Mouse (Mus musculus) spleen, postnatal 4 days (tissue): ENCODE results near the gene Map1s.

Source experiments
- DNase-seq, 2 experiments: peaks; one replicate each; pipeline ENCODE4 v3.0.0; 2022; ENCODE audit warnings: low spot score in 2 of 2

Map1s gene

GRCm38 (mm10) chr8:70905831-70906736, at the start of gene Map1s:
Map1s (plus strand) TSS chr8:70905932.
- DNase-seq = peak; percentile 79 to 91

GRCm38 (mm10) chr8:70856028-70856427, 49.7 kb upstream of the Map1s start:
- DNase-seq = no peak

GRCm38 (mm10) chr8:70856541-70857197, 49.1 kb upstream of the Map1s start:
- DNase-seq = peak; percentile 68 to 82

- no peak for DNase-seq
Observed at GRCm38 (mm10) chr8:70857516-70857915, 48.2 kb upstream of the Map1s start.

GRCm38 (mm10) chr8:70862824-70863641, 42.7 kb upstream of the Map1s start, which contains the start of gene Kcnn1:
Kcnn1 (minus strand) TSS chr8:70863258.
- peak in 1 of 2 experiments; percentile 68 for DNase-seq

- peak in 1 of 2 experiments; percentile 68 for DNase-seq
Observed at GRCm38 (mm10) chr8:70863956-70864711, 41.6 kb upstream of the Map1s start.

GRCm38 (mm10) chr8:70864712-70865221, 41.0 kb upstream of the Map1s start:
- DNase-seq = peak in 1 of 2 experiments; percentile 70

- peak; percentile 97 to 98 for DNase-seq
Observed at GRCm38 (mm10) chr8:70865350-70866000, 40.3 kb upstream of the Map1s start.

GRCm38 (mm10) chr8:70866001-70866520, 39.7 kb upstream of the Map1s start:
- DNase-seq = no peak

GRCm38 (mm10) chr8:70866566-70866965, 39.2 kb upstream of the Map1s start:
- no peak for DNase-seq

GRCm38 (mm10) chr8:70868559-70869198, 37.1 kb upstream of the Map1s start:
- peak; percentile 75 to 85 for DNase-seq

GRCm38 (mm10) chr8:70869199-70869571, 36.5 kb upstream of the Map1s start:
- DNase-seq = no peak

GRCm38 (mm10) chr8:70869601-70870041, 36.1 kb upstream of the Map1s start:
- peak; percentile 79 to 89 for DNase-seq

- DNase-seq = no peak
Observed at GRCm38 (mm10) chr8:70871195-70871807, 34.4 kb upstream of the Map1s start.

GRCm38 (mm10) chr8:70872643-70873363, 32.9 kb upstream of the Map1s start:
- DNase-seq = no peak

- peak; percentile 95 to 99 for DNase-seq
Observed at GRCm38 (mm10) chr8:70873364-70873985, 32.3 kb upstream of the Map1s start, which contains the start of gene Ccdc124. Ccdc124 (minus strand) TSS chr8:70873935.

- DNase-seq = no peak
Observed at GRCm38 (mm10) chr8:70874441-70874840, 31.3 kb upstream of the Map1s start.

- DNase-seq = no peak
Observed at GRCm38 (mm10) chr8:70876382-70876781, 29.4 kb upstream of the Map1s start.
